ENCODE assay signal across 23 mouse cellular contexts in genomic region chr2:166388050-166388449, GRCm38 (mm10).
DNase-seq lines count a peak whose midpoint lies in the region; ATAC-seq lines count a peak whose summit lies in the region.
"Had no signal": no experiment of that assay in that cellular context is flagged by ENCODE, and none has a peak within 500 bp of the region (broad histone marks: within the 10 kb centered on the region; RNA-seq: fewer than 3 reads in every experiment).

No protein-coding gene starts in this region.

- no peak overlapping the region for H3K4me2 ChIP-seq in hindbrain, embryonic 12.5 days (replicated peaks)
- H3K4me2 ChIP-seq: embryonic facial prominence, embryonic 12.5 days; heart, embryonic 15.5 days; neural tube, embryonic 13.5 days had no signal

- no peak for ATAC-seq in hindbrain, embryonic 12.5 days (ENCODE audit: low FRiP score)
- no peak for ATAC-seq in CD4-positive, CD25-positive, alpha-beta regulatory T cell, adult 4 months
- ATAC-seq: inflammation-experienced regulatory T-cells, adult 6 months had no signal

- H3K4me3 ChIP-seq in hindbrain, embryonic 10.5 days, result no peak overlapping the region
- H3K4me3 ChIP-seq in hindbrain, embryonic 12.5 days, result no peak overlapping the region
- H3K4me3 ChIP-seq: embryonic facial prominence, embryonic 12.5 days; erythroblast, embryonic 14.5 days; heart, adult 2 months; heart, embryonic 15.5 days; neural tube, embryonic 13.5 days had no signal

- peak overlapping the region; percentile 30 for H3K27ac ChIP-seq in hindbrain, embryonic 10.5 days
- H3K27ac ChIP-seq in hindbrain, embryonic 12.5 days, result no peak overlapping the region
- H3K27ac ChIP-seq: embryonic facial prominence, embryonic 12.5 days; heart, adult 2 months; heart, embryonic 15.5 days; neural tube, embryonic 13.5 days had no signal

- no peak for DNase-seq in hindbrain, embryonic 10.5 days (ENCODE audit: low spot score)
- DNase-seq in embryo, embryonic 10.5 days (ENCODE audit: low spot score), result peak; percentile 67
- DNase-seq in mesoderm, embryonic 11.5 days (ENCODE audit: low read depth, low spot score), result peak; percentile 47
- peak; percentile 29 for DNase-seq in retina, postnatal 1 day
- no peak for DNase-seq in cerebellum, adult 11 months
- DNase-seq: adrenal gland, adult 8-10 months; B cell, adult 2 months; cerebellum, postnatal 14 days; gastrocnemius, postnatal 14 days; heart, adult 2 months; kidney, adult 2 months; kidney, postnatal 10 days; layer of hippocampus, postnatal 36 days; liver; lung, postnatal 10 days; thymus, adult 2 months had no signal

- H3K36me3 ChIP-seq in hindbrain, embryonic 10.5 days, result no peaks in the 10 kb centered on the region
- no peaks in the 10 kb centered on the region for H3K36me3 ChIP-seq in hindbrain, embryonic 12.5 days
- H3K36me3 ChIP-seq: embryonic facial prominence, embryonic 12.5 days; heart, embryonic 15.5 days; neural tube, embryonic 13.5 days had no signal

- peaks cover 85% of the 10 kb centered on the region for H3K4me1 ChIP-seq in hindbrain, embryonic 10.5 days (replicated peaks)
- H3K4me1 ChIP-seq in hindbrain, embryonic 12.5 days, result peaks cover 46% of the 10 kb centered on the region

- H3K9me3 ChIP-seq in hindbrain, embryonic 10.5 days, result no peaks in the 10 kb centered on the region
- no peaks in the 10 kb centered on the region for H3K9me3 ChIP-seq in hindbrain, embryonic 12.5 days (replicated peaks)
- H3K9me3 ChIP-seq: embryonic facial prominence, embryonic 12.5 days; heart, embryonic 15.5 days; neural tube, embryonic 13.5 days had no signal

- no peak overlapping the region for H3K9ac ChIP-seq in hindbrain, embryonic 12.5 days
- H3K9ac ChIP-seq: embryonic facial prominence, embryonic 12.5 days; heart, embryonic 15.5 days; neural tube, embryonic 13.5 days had no signal

- WGBS in hindbrain, embryonic 10.5 days, result 37% methylated on average over 6 of the region's 6 CpGs
- WGBS in hindbrain, embryonic 12.5 days, result 37% methylated on average over 6 of the region's 6 CpGs

- H3K27me3 ChIP-seq in hindbrain, embryonic 10.5 days (ENCODE audit: insufficient read depth, poor library complexity, severe bottlenecking), result peaks cover 15% of the 10 kb centered on the region; the same call in 1 of the 2 replicates
- peaks cover 9% of the 10 kb centered on the region for H3K27me3 ChIP-seq in hindbrain, embryonic 12.5 days
- H3K27me3 ChIP-seq: embryonic facial prominence, embryonic 12.5 days; heart, embryonic 15.5 days had no signal

Comparison
In these comparisons a context has a peak if more than half of its experiments do, and no peak if none do; other contexts are left out.
1. DNase-seq: peak in embryo, embryonic 10.5 days (single experiment), mesoderm, embryonic 11.5 days (single experiment) and retina, postnatal 1 day (single experiment); none in hindbrain, embryonic 10.5 days (single experiment) and cerebellum, adult 11 months (single experiment).